Mouse (Mus musculus) kidney, embryonic 16.5 days (tissue): ENCODE results near the gene Vmn1r211. TPM values are rescaled to one million over a fixed set of nuclear protein-coding genes. Genes with fewer than 3 reads are reported as not detected.

ENCODE experiments used
- polyA plus RNA-seq: library from polyadenylated mRNA; unstranded; fragments of >200 nt; fragmentation: Nextera tagmentation; extraction: Ambion mirVana; gene quantifications from 2 replicates; pipeline ENCODE4 v1.2.1, GENCODE M21; 2015

Vmn1r211 gene
- polyA plus RNA-seq, 1 experiment from 2014 or later = not detected

Other genes starting within 250 kb of the Vmn1r211 start
- not detected in 2 replicates for gene Vmn1r206, start 233.3 kb downstream of the Vmn1r211 start, polyA plus RNA-seq
- gene Vmn1r207-ps, start 127.9 kb downstream of the Vmn1r211 start, polyA plus RNA-seq = not detected in 2 replicates
- gene Vmn1r208, start 80.2 kb downstream of the Vmn1r211 start, polyA plus RNA-seq = not detected in 2 replicates
- not detected in 2 replicates for gene Vmn1r209, start 47.9 kb downstream of the Vmn1r211 start, polyA plus RNA-seq
- gene Vmn1r210, start 26.2 kb downstream of the Vmn1r211 start, polyA plus RNA-seq = not detected in 2 replicates
- gene Vmn1r212, start 26.6 kb upstream of the Vmn1r211 start, polyA plus RNA-seq = not detected in 2 replicates
- gene Vmn1r213, start 150.1 kb upstream of the Vmn1r211 start, polyA plus RNA-seq = not detected in 2 replicates
- not detected in 2 replicates for gene Vmn1r214, start 172.9 kb upstream of the Vmn1r211 start, polyA plus RNA-seq
- not detected in 2 replicates for gene Vmn1r215, start 210.5 kb upstream of the Vmn1r211 start, polyA plus RNA-seq